Mouse (Mus musculus): ENCODE measurements around the gene Mc3r. TPM values are rescaled to one million over a fixed set of nuclear protein-coding genes. Genes with fewer than 3 reads are reported as not detected.

Gene Mc3r
- polyA plus RNA-seq, 1 experiment from 2014 or later = 0.13 TPM

DNA sequence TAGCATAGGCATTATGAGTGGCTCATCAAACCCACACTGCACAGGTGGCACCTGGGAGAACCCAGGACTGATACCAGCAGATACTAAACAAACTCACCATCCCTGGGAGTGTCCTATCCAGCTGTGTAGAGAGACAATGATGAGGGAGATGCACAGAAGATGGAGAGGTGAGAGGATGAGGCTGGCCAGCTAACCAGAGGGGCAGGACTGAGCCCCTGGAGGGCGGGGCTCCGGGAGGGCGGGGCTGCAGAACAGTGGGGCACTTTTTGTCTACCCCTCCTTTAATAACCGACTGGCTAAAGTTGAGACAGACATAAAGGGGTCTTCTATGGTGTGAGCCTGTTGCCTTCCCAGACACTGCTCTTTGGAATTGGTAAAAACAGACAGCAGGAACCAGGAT lies 13.1 kb downstream of the Mc3r start:
- H3K27me3 ChIP-seq (ENCODE audit: control insufficient read depth, insufficient read depth, low read length) = no peaks in the 10 kb centered on the region
- ATAC-seq (replicated peaks; ENCODE audit: insufficient number of reproducible peaks, low FRiP score, low TSS enrichment) = peak; percentile 71
- H3K9ac ChIP-seq (ENCODE audit: low read depth, low read length) = no peak overlapping the region
- WGBS (ENCODE audit: insufficient replicate concordance) = 60% methylated on average over 4 of the region's 4 CpGs
- H3K4me3 ChIP-seq (ENCODE audit: low read depth, low read length) = no peak overlapping the region
- no peaks in the 10 kb centered on the region for H3K36me3 ChIP-seq (ENCODE audit: control insufficient read depth, insufficient read depth, low read length)
- H3K9me3 ChIP-seq (replicated peaks; ENCODE audit: control insufficient read depth, low read length) = no peaks in the 10 kb centered on the region
- H3K4me1 ChIP-seq (ENCODE audit: control insufficient read depth, insufficient read depth, low read length) = 0 out of 2 replicates have a peak, but pooled peaks cover 3% of the 10 kb centered on the region
- H3K27ac ChIP-seq (ENCODE audit: low read depth, low read length) = no peak overlapping the region
- no peak overlapping the region; the same call in 1 of the 2 replicates for H3K4me2 ChIP-seq

DNA sequence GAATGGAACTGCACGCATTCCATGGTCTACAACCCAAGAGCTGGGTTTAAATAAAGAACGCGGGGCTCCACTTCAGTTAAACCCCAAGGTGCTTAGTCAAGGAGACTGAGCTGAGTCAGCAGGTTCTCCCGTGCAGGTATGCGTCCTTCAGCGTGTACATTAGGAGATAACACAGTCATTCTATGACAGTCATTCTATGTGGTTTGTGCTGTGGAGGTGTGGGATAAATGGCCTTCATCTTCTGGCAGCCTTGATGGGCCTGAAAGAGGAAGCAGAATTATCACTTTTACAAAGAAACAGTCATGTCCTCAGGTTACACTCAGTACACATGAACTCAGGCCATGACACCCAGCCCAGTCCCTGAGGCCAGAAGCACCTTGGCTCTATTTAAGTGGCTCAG lies 14.9 kb downstream of the Mc3r start:
- Histone ChIP-seq H3K27me3 (ENCODE audit: control insufficient read depth, insufficient read depth, low read length) (no peaks in the 10 kb centered on the region), H3K36me3 (ENCODE audit: control insufficient read depth, insufficient read depth, low read length) (no peaks in the 10 kb centered on the region), H3K9me3 (replicated peaks; ENCODE audit: control insufficient read depth, low read length) (no peaks in the 10 kb centered on the region), H3K4me1 (ENCODE audit: control insufficient read depth, insufficient read depth, low read length) (no peaks in the 10 kb centered on the region), H3K27ac (ENCODE audit: low read depth, low read length) (no peak overlapping the region), H3K4me2 (no peak overlapping the region), H3K4me3 (ENCODE audit: low read depth, low read length) (no peak overlapping the region), H3K9ac (ENCODE audit: low read depth, low read length) (no peak overlapping the region)
- no peak for ATAC-seq (replicated peaks; ENCODE audit: insufficient number of reproducible peaks, low FRiP score, low TSS enrichment)
- WGBS (ENCODE audit: insufficient replicate concordance) = 71% methylated on average over 6 of the region's 6 CpGs

DNA sequence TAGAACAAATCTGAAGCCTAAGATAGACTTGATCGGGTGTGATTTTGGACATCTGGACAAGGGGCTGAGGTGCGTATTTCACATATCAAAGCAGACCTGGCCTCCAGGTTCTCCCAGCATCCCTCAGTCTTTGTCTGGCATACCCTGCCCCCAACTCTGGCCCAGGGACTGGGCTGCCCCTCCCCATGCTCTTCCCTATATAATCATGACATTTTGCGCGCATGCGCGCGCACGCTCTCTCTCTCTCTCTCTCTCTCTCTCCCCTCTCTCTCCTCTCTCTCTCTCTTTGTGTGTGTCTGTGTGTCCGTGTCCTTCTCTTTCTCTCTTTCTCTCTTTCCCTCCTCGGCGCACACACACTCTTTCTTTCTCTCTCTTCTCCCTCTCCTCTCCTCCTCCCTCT lies 21.6 kb downstream of the Mc3r start:
- H3K27ac ChIP-seq (ENCODE audit: low read depth, low read length) = no peak overlapping the region
- H3K27me3 ChIP-seq (ENCODE audit: control insufficient read depth, insufficient read depth, low read length) = no peaks in the 10 kb centered on the region
- 85% methylated on average over 11 of the region's 11 CpGs for WGBS (ENCODE audit: insufficient replicate concordance)
- H3K4me2 ChIP-seq = no peak overlapping the region
- H3K36me3 ChIP-seq (ENCODE audit: control insufficient read depth, insufficient read depth, low read length) = no peaks in the 10 kb centered on the region
- ATAC-seq (replicated peaks; ENCODE audit: insufficient number of reproducible peaks, low FRiP score, low TSS enrichment) = no peak
- no peak overlapping the region for H3K4me3 ChIP-seq (ENCODE audit: low read depth, low read length)
- no peaks in the 10 kb centered on the region for H3K9me3 ChIP-seq (replicated peaks; ENCODE audit: control insufficient read depth, low read length)
- H3K4me1 ChIP-seq (ENCODE audit: control insufficient read depth, insufficient read depth, low read length) = 0 out of 2 replicates have a peak, but pooled peaks cover 3% of the 10 kb centered on the region
- no peak overlapping the region for H3K9ac ChIP-seq (ENCODE audit: low read depth, low read length)

DNA sequence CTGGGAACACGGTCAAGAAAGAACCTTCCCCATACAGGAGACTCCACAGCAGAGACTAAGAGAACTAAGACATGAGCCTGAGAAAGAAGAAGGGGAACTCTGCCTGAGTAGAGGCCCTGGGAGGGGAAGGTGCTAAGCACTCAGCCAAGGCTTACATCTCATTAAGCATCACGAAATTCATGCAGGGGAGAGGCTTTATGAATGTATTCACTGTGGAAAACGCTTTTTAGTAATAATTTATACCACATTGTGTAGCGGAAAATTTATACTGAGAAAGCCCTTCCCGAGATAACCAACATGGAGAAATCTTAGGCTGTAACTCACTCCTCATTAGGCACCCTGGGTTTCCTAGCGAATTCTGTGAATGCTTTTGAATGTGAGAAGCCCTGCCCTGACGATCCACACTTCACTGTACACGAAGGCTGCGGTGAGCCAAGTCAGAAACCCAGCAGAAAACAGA lies 22.2 kb downstream of the Mc3r start:
- no peaks in the 10 kb centered on the region for H3K27me3 ChIP-seq (ENCODE audit: control insufficient read depth, insufficient read depth, low read length)
- ATAC-seq (replicated peaks; ENCODE audit: insufficient number of reproducible peaks, low FRiP score, low TSS enrichment) = no peak
- H3K36me3 ChIP-seq (ENCODE audit: control insufficient read depth, insufficient read depth, low read length) = no peaks in the 10 kb centered on the region
- 42% methylated on average over 9 of the region's 9 CpGs for WGBS (ENCODE audit: insufficient replicate concordance)
- no peaks in the 10 kb centered on the region for H3K9me3 ChIP-seq (replicated peaks; ENCODE audit: control insufficient read depth, low read length)
- H3K4me2 ChIP-seq = no peak overlapping the region
- H3K27ac ChIP-seq (ENCODE audit: low read depth, low read length) = no peak overlapping the region
- no peak overlapping the region for H3K9ac ChIP-seq (ENCODE audit: low read depth, low read length)
- peaks cover 6% of the 10 kb centered on the region for H3K4me1 ChIP-seq (ENCODE audit: control insufficient read depth, insufficient read depth, low read length)
- H3K4me3 ChIP-seq (ENCODE audit: low read depth, low read length) = no peak overlapping the region

- no peak for ATAC-seq (replicated peaks; ENCODE audit: insufficient number of reproducible peaks, low FRiP score, low TSS enrichment)
- Histone ChIP-seq H3K9me3 (replicated peaks; ENCODE audit: control insufficient read depth, low read length) (no peaks in the 10 kb centered on the region), H3K9ac (ENCODE audit: low read depth, low read length) (no peak overlapping the region), H3K4me2 (no peak overlapping the region; the same call in 1 of the 2 replicates), H3K4me1 (ENCODE audit: control insufficient read depth, insufficient read depth, low read length) (peaks cover 12% of the 10 kb centered on the region), H3K27me3 (ENCODE audit: control insufficient read depth, insufficient read depth, low read length) (no peaks in the 10 kb centered on the region), H3K4me3 (ENCODE audit: low read depth, low read length) (no peak overlapping the region), H3K27ac (ENCODE audit: low read depth, low read length) (no peak overlapping the region), H3K36me3 (ENCODE audit: control insufficient read depth, insufficient read depth, low read length) (no peaks in the 10 kb centered on the region)
- 54% methylated on average over 12 of the region's 12 CpGs for WGBS (ENCODE audit: insufficient replicate concordance)
These were observed 22.8 kb downstream of the Mc3r start for GRCm38 (mm10) chr2:172270974-172271697.

DNA sequence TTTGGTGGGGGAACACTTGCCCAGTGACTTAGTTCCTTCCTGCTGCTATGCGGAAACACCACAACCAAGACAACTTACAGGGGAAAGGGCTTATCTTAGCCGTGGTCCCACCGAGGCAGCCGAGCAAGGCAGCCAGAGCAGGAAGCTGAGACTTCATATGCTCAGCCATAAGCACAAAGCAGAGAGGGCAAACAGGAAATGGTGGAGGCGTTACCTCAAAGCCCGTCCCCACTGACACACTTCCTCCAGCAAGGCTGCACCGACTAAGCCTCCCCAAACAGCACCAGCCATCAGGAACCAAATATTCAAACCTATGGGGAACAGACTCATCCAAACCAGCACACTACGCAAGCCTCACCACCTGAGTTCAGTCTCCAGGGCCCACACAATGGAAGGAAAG lies 26.4 kb downstream of the Mc3r start:
- no peak for ATAC-seq (replicated peaks; ENCODE audit: insufficient number of reproducible peaks, low FRiP score, low TSS enrichment)
- Histone ChIP-seq H3K4me1 (ENCODE audit: control insufficient read depth, insufficient read depth, low read length) (peaks cover 17% of the 10 kb centered on the region), H3K9ac (ENCODE audit: low read depth, low read length) (no peak overlapping the region), H3K9me3 (replicated peaks; ENCODE audit: control insufficient read depth, low read length) (no peaks in the 10 kb centered on the region), H3K4me2 (no peak overlapping the region), H3K27me3 (ENCODE audit: control insufficient read depth, insufficient read depth, low read length) (no peaks in the 10 kb centered on the region), H3K36me3 (ENCODE audit: control insufficient read depth, insufficient read depth, low read length) (no peaks in the 10 kb centered on the region), H3K27ac (ENCODE audit: low read depth, low read length) (peak overlapping the region; percentile 15; the same call in 1 of the 2 replicates), H3K4me3 (ENCODE audit: low read depth, low read length) (no peak overlapping the region)
- WGBS (ENCODE audit: insufficient replicate concordance) = 60% methylated on average over 8 of the region's 8 CpGs

DNA sequence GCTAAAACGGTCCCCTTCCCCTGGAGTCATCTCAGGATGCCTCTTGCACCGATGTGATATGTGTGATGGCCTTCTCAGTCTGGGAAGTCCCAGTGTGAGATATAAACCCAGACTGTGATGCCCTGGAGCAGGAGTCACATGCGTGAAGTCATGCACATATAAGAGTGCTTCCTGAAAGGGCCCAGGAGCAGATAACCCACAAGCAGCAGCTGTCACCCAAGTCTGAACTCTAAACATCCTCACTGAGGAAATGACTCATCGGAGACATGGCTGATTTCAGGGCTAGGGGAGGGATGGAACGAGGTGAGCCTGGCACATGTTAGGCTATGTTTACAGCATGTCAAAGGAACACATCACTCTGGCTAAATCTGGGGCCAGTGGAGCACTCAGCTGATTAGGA lies 27.9 kb downstream of the Mc3r start:
- Histone ChIP-seq H3K9ac (ENCODE audit: low read depth, low read length) (no peak overlapping the region), H3K9me3 (replicated peaks; ENCODE audit: control insufficient read depth, low read length) (no peaks in the 10 kb centered on the region), H3K27ac (ENCODE audit: low read depth, low read length) (no peak overlapping the region; the same call in 1 of the 2 replicates), H3K27me3 (ENCODE audit: control insufficient read depth, insufficient read depth, low read length) (no peaks in the 10 kb centered on the region), H3K36me3 (ENCODE audit: control insufficient read depth, insufficient read depth, low read length) (no peaks in the 10 kb centered on the region), H3K4me2 (no peak overlapping the region), H3K4me1 (ENCODE audit: control insufficient read depth, insufficient read depth, low read length) (peaks cover 17% of the 10 kb centered on the region), H3K4me3 (ENCODE audit: low read depth, low read length) (no peak overlapping the region)
- WGBS (ENCODE audit: insufficient replicate concordance) = 19% methylated on average over 5 of the region's 5 CpGs
- ATAC-seq (replicated peaks; ENCODE audit: insufficient number of reproducible peaks, low FRiP score, low TSS enrichment) = peak; percentile 65; the same call in 1 of the 2 replicates

DNA sequence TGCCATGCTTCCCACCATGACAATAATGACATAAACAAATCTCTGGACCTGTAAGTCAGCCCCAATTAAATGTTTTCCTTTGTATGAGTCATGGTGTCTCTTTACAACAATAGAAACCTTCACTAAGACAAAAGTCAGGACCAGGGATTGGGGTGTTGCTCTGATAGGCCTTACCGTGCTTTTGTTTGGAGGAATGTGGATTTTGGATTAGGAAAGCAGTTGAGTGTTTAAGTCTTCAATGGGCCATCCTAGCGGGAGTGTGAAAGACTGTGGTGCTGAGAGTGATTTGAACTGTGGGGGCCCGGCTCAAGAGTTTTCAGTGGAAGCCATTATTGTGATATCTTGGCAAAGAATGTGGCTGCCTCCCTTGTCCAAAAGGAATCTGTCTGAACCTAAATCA lies 30.7 kb downstream of the Mc3r start:
- no peaks in the 10 kb centered on the region for H3K36me3 ChIP-seq (ENCODE audit: control insufficient read depth, insufficient read depth, low read length)
- no peaks in the 10 kb centered on the region for H3K27me3 ChIP-seq (ENCODE audit: control insufficient read depth, insufficient read depth, low read length)
- no peaks in the 10 kb centered on the region for H3K9me3 ChIP-seq (replicated peaks; ENCODE audit: control insufficient read depth, low read length)
- H3K4me3 ChIP-seq (ENCODE audit: low read depth, low read length) = no peak overlapping the region
- no peak overlapping the region for H3K27ac ChIP-seq (ENCODE audit: low read depth, low read length)
- no peak for ATAC-seq (replicated peaks; ENCODE audit: insufficient number of reproducible peaks, low FRiP score, low TSS enrichment)
- H3K9ac ChIP-seq (ENCODE audit: low read depth, low read length) = no peak overlapping the region
- no peak overlapping the region for H3K4me2 ChIP-seq
- WGBS (ENCODE audit: insufficient replicate concordance) = 79% methylated on average over 3 of the region's 3 CpGs
- peaks cover 14% of the 10 kb centered on the region for H3K4me1 ChIP-seq (ENCODE audit: control insufficient read depth, insufficient read depth, low read length)

All from heart, embryonic 11.5 days (tissue).